Mouse (Mus musculus): Measurements from ENCODE around the gene Syt11. TPM values are rescaled to one million over a fixed set of nuclear protein-coding genes. Genes with fewer than 3 reads are reported as not detected.
"Not testable (repeated sequence)": the region's sequence is repeated elsewhere in the genome, so short reads cannot be mapped to it uniquely, and the experiment has no call there.

The Syt11 gene
- polyA plus RNA-seq (2012; rRNA removed) = 149 and 165 TPM in 2 replicates

DNA sequence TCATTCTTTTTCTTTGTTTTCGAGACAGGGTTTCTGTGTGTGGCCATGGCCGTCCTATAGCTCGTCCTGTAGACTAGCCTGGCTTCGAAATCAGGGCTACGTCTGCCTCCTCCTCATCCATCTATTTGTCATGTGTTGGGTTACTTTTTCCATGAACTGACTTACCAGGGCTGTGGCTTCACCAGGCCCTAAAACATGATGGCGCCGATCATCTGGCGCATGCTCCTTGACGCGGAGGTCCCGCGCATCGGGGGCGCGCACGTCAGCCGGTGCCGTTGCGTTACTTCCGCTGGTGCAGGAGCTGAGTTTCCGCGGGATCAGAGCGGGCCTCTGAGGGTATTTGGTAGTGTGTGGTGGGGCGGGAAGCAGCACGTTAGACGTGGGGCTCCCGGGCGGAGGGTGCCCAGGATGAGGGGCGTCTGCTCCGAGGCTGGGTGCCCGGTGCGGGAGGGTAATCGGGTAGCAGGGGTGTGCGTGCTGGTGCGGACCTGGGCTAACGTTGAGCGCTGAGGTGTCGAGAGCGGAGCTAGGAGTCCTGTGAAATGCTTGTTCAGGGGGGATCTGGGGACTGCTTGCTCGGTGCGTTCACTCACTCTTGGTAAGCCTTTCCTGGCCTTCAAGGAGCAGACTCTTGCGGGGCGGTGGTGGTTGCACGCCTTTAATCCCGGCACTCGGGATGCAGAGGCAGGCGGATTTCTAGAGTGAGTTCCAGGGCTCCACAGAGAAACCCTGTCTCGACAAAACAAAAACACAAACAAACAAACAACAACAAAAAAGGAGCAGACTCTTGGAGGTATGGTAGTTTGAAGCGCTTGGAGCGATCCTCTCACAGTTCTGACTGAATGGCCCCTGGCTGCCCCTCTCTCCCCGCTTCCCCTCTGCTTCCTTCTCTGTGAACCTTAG is at the start of gene Syt11:
Gene Syt11, minus strand, starts transcription at position 226 of the 903 bp plus-strand sequence.
- DNase-seq (ENCODE audit: low read depth) = peak; percentile 53

DNA sequence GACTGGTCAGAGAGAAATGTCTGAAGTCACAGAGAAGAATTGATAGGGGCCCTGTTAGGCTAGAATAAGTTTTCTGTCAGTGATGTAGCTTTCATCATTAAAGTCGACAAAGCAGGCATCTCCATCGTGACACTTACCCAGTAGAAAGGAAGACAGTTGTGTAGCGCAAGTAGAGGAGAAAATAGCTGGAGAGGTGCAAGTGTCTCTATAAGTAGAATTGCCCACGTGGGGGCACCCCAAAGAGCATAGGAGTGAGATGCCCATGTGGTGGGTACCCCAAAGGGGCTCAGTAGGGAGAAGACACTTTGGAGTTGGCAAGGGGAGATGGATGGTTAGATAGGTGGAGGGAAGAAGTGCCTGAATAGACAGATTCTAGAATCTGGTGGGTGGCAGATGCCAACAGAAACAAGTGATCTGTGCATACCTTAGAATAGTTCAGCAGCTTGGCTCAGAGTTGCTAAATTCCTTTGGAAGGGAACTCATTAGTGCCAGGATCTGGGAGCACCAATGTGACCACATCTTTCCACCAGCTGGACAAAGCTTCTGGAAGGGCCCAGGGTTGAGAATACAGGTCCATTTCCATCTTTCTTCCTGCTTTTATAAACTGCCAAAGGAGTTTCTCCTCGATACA is 29.1 kb upstream of the Syt11 start:
- DNase-seq (ENCODE audit: low read depth) = no peak
- TF ChIP-seq CTCF (IDR thresholded peaks at IDR 0.05; ENCODE audit: borderline replicate concordance, extremely low read depth, insufficient read depth, insufficient read length) (no peak), POLR2A (IDR thresholded peaks at IDR 0.05; ENCODE audit: borderline replicate concordance, extremely low read depth, insufficient read depth, insufficient read length, poor library complexity, severe bottlenecking) (no peak)

DNA sequence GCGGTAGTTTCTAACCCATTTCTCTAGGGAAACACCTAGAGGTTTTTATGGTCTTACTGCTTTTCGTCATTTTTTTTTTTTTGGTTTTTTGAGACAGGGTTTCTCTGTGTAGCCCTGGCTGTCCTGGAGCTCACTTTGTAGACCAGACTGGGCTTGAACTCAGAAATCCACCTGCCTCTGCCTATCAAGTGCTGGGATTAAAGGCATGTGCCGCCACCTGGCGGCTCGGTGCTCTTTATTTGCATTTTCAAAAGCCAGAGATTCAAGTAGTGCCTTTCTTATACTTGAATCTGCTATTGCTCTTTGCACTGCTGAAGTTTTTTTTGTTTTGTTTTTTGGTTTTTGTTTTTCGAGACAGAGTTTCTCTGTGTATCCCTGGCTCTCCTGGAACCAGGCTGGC is 22.5 kb upstream of the Syt11 start:
- DNase-seq (ENCODE audit: low read depth) = not testable (repeated sequence)

DNA sequence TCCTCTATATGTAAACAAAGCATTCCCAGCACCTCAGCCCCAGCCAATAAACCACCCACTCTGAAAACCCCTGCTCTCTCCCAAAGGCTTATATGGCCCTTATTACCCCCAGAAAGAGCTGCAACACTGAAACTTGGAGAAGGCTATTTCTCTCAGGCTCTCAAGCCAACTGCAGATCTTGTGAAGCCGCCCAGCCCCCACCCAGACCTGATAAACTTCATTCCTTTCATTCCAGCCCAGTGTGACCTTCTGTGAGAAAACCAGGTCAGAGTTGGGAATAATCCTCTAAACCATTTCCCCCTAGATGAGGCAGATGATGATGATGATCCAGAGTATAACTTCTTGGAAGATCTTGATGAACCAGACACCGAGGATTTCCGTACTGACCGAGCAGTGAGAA is 13.1 kb upstream of the Syt11 start:
- DNase-seq (ENCODE audit: low read depth) = not testable (repeated sequence)

DNA sequence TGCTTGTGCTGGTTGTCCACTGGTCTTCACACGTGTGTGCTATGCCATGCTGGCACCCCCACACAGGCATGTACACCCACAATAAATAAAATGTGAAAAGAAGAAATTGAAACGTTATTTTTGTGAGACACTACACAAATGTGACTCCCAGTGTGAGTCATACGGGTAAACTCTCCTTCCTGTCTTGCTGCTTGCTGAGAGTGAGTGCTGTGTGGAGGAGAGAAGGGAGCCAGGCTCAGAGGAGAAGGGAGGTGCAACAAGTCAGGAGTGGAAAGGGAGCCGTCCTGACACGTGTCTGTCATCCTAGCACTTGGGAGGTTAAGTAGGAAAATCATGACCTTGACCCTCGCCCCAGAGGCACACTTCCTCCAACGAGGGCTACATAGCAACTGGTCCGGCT is 11.8 kb upstream of the Syt11 start:
- not testable (repeated sequence) for DNase-seq (ENCODE audit: low read depth)

DNA sequence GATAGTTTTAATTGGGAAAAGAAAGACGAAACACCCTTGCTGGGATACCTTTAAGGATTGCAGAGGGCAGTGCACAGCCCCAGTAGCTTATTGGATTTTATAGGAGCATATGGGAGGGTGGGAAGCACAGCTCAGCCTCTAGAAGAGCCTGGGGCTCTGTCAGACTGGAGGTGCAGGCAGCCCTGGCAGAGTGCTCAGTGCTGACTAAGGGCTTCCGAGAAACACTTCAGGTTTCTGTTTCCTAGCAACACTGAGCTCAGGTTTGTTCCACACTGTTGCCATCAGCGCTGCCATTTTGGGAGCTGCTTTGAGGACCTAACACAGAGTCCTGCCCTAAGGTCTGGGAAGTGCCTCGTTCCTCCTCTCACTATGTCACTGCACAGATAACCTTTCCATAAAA is 11.4 kb upstream of the Syt11 start:
- DNase-seq (ENCODE audit: low read depth) = not testable (repeated sequence)

DNA sequence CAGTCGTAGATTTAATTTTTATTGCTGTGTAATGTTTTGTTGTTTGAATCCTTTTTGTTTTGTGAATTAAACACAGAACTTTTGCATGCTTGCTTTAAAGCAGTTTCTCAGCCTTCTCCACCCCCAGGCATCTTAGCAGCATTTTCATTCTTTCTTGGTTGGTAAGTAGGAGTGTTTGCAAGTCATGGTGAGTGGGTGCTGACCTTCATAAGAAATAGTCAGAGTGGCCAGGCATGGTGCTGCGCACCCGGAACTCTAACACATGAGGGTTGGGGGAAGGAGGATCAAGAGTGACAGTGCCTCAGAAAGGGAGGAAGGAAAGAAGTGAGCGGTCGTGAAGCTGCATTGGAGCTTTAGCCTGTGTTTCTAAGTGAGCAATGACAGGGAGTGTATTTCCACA is 9.9 kb upstream of the Syt11 start:
- TF ChIP-seq POLR2A (IDR thresholded peaks at IDR 0.05; ENCODE audit: borderline replicate concordance, extremely low read depth, insufficient read depth, insufficient read length, poor library complexity, severe bottlenecking) = no peak
- no peak for TF ChIP-seq CTCF (IDR thresholded peaks at IDR 0.05; ENCODE audit: borderline replicate concordance, extremely low read depth, insufficient read depth, insufficient read length)

DNA sequence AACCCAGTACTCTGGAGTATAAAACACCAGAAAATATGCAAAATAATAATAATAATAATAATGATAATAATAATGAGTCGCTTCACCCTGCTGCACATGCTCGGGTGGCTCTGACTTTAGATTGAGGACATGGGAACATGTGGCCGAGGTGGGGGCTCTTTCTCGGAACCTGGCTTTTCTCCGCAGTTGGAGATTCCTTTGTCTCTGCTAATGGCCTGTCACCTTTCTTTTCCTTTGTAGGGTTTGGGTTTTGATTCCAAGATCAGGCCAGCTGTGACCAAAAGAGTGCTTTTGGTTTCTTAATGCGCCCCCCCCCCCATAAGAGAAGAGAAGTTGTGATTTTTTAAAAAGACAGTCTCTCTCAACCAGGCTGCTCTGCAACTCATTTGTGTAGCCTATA is 1.8 kb downstream of the Syt11 start:
- not testable (repeated sequence) for DNase-seq (ENCODE audit: low read depth)

More for the DNA sequence above, 9.9 kb upstream of the Syt11 start:
- DNase-seq (ENCODE audit: low read depth) = no peak

DNA sequence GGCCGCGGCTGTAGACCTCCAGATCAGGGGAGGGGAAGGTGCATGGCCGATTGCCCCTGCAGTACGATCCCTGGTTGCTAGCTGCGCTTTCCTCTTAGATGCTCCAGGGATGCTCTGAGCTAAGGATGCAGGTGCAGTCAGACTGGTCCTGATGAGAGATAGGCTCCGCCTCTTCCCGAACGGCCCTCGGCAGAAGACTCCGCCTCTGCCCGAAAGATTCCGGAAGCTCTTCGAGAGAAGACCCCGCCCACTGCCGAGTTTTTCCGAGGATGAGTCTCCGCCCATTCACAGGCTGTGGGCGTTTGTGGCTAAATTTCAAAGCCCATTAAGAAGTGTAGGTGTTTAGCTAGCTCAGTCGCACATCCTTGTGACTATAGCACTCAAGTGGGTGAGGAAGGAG is 2.6 kb downstream of the Syt11 start:
- peak; percentile 96 for DNase-seq (ENCODE audit: low read depth)
- TF ChIP-seq POLR2A (IDR thresholded peaks at IDR 0.05; ENCODE audit: borderline replicate concordance, extremely low read depth, insufficient read depth, insufficient read length, poor library complexity, severe bottlenecking) = peak; percentile 35; the same call in 1 of the 2 replicates

DNA sequence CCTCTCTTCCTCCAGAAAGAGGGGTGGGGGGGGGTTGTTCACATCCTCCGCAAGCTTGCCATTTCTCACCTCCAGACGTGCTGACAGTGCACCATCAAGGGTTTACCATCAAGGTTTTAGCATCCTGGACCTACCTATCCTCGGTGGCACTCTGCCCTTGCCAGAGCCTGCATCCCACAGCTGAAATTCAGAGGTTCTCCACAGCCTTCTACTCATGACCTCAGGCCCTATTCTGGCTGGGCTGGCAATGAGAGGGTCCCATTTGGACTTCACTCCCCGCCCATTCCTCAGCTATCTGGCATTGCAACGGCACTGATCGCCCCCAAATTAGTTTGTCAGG is 3.1 kb downstream of the Syt11 start:
- DNase-seq (ENCODE audit: low read depth) = not testable (repeated sequence)

DNA sequence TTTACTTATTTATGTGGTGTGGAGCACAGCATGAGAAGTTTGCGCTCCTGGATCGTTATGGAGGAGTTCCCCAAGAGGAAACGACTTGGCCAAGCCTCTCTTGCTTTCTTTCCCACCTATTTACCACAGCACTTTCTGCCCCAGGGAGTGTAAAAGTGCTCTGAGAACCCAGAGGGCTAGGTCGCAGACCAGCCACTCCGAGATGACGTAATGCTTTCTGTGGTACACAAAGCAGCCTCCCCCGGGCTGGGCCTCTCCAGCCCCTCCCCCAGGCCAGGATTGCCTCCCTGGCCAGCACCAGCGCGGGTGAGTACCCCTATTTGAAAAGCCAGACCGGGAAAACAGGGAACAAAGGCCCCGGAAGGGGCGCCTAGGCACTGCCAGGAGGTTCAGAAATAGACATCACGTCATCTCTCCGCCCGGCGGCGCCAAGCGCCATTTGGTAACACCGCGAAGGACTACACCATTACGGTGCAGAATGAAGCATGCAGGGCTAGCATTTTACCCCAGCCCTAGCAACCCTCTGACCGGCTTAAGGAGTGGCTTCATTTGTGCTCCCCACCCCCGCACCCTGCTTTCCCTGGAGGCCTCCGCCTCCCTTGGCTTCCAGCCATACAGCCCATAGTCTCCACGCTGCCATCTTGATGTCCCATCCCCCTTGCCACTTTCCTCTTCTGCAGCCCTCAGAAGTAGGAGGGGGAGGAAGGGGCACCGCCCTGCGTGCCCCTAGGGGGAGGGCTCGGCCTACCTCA is 3.6 kb downstream of the Syt11 start:
- DNase-seq (ENCODE audit: low read depth) = peak; percentile 94

DNA sequence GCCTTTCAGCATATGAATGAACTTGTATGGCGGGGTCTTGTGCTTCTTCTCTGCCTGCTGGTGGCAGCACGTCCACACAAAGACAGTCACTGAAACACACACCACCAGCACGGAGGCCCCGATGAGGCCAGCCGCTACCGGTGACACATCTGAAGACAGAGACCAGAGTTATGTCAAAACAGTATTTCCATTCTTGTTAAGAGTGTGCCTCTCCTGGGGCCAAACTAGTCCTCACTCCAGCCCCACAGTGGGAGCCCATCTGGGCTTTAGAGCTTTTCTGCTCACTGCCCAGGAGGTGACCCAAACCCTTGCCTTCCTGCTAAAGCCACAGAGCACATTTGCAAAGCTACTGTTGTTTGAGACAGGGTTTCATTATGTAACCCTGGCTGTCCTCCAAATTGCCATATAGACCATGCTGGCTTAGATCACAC is 12.5 kb downstream of the Syt11 start:
- peak; percentile 75 for DNase-seq (ENCODE audit: low read depth)
- TF ChIP-seq CTCF (IDR thresholded peaks at IDR 0.05; ENCODE audit: borderline replicate concordance, extremely low read depth, insufficient read depth, insufficient read length) = no peak; the same call in 1 of the 2 replicates
- TF ChIP-seq POLR2A (IDR thresholded peaks at IDR 0.05; ENCODE audit: borderline replicate concordance, extremely low read depth, insufficient read depth, insufficient read length, poor library complexity, severe bottlenecking) = no peak

DNA sequence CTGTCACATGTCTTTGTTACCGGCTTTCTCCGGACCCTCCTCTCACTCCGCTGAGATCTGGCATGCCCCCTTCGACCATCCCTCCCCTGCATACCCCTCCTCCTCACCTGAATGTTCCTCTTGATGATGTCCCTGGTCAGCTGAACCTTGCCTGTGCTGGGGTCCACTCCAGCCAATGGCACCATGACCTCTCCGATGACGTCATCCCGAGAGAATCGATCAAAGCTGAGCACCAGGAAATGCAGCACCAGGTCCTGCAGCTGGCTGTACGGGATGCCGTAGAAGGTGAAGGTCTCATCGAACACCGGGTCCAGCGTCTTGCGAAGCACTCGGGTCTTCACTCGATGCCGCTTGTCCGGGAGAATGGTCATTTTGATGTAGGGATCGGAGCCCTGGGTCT is 13.3 kb downstream of the Syt11 start:
- TF ChIP-seq CTCF (IDR thresholded peaks at IDR 0.05; ENCODE audit: borderline replicate concordance, extremely low read depth, insufficient read depth, insufficient read length) (no peak), POLR2A (IDR thresholded peaks at IDR 0.05; ENCODE audit: borderline replicate concordance, extremely low read depth, insufficient read depth, insufficient read length, poor library complexity, severe bottlenecking) (no peak)
- no peak for DNase-seq (ENCODE audit: low read depth)
